Mouse (Mus musculus) midbrain, postnatal 0 days (tissue): ENCODE data around the gene Ugt1a6b. TPM values are rescaled to one million over a fixed set of nuclear protein-coding genes. Genes with fewer than 3 reads are reported as not detected.

ENCODE experiments used
- ATAC-seq: fragments of 200-750 bp; cut with Nextera tagmentation; 2 replicates; pipeline ENCODE4 v1.8.0; 2017; ENCODE audit warnings: moderate number of reproducible peaks, mild to moderate bottlenecking, moderate TSS enrichment, moderate library complexity; ENCODE audit not compliant: low FRiP score
- DNase-seq: peaks from one replicate; pipeline ENCODE4 v3.0.0-alpha.2; 2015; ENCODE audit warnings: low spot score
- H3K27ac ChIP-seq: fragments of 300-500 bp; sonication (generic); 2 replicates; pipeline ENCODE4 v1.5.1; 2014; ENCODE audit warnings: low read depth, mild to moderate bottlenecking, low read length, mixed read lengths
- H3K27me3 ChIP-seq: fragments of 300-500 bp; sonication (generic); 2 replicates; pipeline ENCODE4 v1.6.1; 2014; ENCODE audit warnings: low read length, control low read depth, mixed read lengths; ENCODE audit not compliant: insufficient read depth
- H3K36me3 ChIP-seq: fragments of 300-500 bp; sonication (generic); 2 replicates; pipeline ENCODE4 v1.6.1; 2014; ENCODE audit warnings: low read length, control low read depth, mixed read lengths; ENCODE audit not compliant: insufficient read depth
- H3K4me1 ChIP-seq: fragments of 300-500 bp; sonication (generic); 2 replicates; pipeline ENCODE4 v1.6.1; 2014; ENCODE audit warnings: mild to moderate bottlenecking, control low read depth, antibody characterized with exemption, low read length, mixed read lengths; ENCODE audit not compliant: insufficient read depth
- H3K4me2 ChIP-seq: fragments of 300-500 bp; sonication (generic); 2 replicates; pipeline ENCODE4 v1.6.1; 2014; ENCODE audit warnings: low read depth, mild to moderate bottlenecking, low read length, mixed read lengths; ENCODE audit not compliant: poor library complexity, severe bottlenecking
- H3K4me3 ChIP-seq: fragments of 300-500 bp; sonication (generic); 2 replicates; pipeline ENCODE4 v1.5.1; 2014; ENCODE audit warnings: low read depth, mild to moderate bottlenecking, low read length, moderate library complexity
- H3K9ac ChIP-seq: fragments of 300-500 bp; sonication (generic); replicated peaks from 2 replicates; pipeline ENCODE4 v1.6.1; 2014; ENCODE audit warnings: mild to moderate bottlenecking, low read length, moderate library complexity, mixed read lengths; ENCODE audit not compliant: poor library complexity, severe bottlenecking
- H3K9me3 ChIP-seq: fragments of 300-500 bp; sonication (generic); 2 replicates; pipeline ENCODE4 v1.6.1; 2016; ENCODE audit warnings: low read length, control low read depth
- CTCF ChIP-seq: IDR thresholded peaks from 2 replicates; pipeline ENCODE4 v1.5.1; 2016; ENCODE audit warnings: antibody characterized with exemption, mild to moderate bottlenecking
- WGBS: fragments of 180-500 bp; shearing (Covaris S2); extraction: QIAGEN DNeasy Blood & Tissue Kit; methylation state at CpG from one replicate; pipeline ENCODE4 v1.1.7; 2014; 5-methylcytosine and 5-hydroxymethylcytosine counted together
- polyA plus RNA-seq: library from polyadenylated mRNA; unstranded; fragments of >200 nt; fragmentation: Nextera tagmentation; extraction: Ambion mirVana; gene quantifications from 2 replicates; pipeline ENCODE4 v1.2.1, GENCODE M21; 2015
- total RNA-seq: library from RNA; depleted of rRNA; stranded (reverse); fragments of >200 nt; gene quantifications from 2 replicates; pipeline ENCODE4 v1.2.3, GENCODE M21; 2014; rRNA removed

The Ugt1a6b gene
- total and polyA plus RNA-seq, 2 experiments from 2014 or later: 1.9 TPM; not detected in 1

DNA sequence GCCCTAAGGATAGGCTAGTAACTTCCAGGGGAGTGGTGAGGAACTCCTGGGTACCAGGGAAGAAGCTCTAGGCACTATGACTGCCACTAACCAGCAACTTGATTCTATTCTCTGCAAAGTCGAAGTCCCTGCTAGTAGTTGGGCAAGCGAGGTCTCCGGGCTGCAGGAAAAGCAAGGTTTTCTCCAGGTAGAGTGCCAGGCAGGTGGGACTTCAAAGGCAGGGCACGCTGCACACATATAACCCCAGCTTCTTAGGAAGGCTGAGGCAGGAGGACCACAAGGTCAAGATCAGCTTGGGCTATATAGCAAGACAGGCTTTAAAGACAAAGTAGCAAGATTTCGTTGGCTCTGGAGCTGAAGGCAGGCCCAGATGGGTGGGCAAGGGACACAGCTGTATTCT lies 160.7 kb downstream of the Ugt1a6b start:
- H3K36me3 ChIP-seq: peaks cover 97% of the 10 kb centered on the region
- H3K9ac ChIP-seq: no peak overlapping the region
- no peak overlapping the region for H3K27ac ChIP-seq
- no peak for TF ChIP-seq CTCF
- ATAC-seq (no peak), DNase-seq (no peak)
- no peaks in the 10 kb centered on the region for H3K4me1 ChIP-seq
- no peak overlapping the region for H3K4me3 ChIP-seq
- peaks cover 7% of the 10 kb centered on the region; the same call in 1 of the 2 replicates for H3K9me3 ChIP-seq
- 92% methylated on average over 5 of the region's 5 CpGs for WGBS
- no peaks in the 10 kb centered on the region for H3K27me3 ChIP-seq
- H3K4me2 ChIP-seq: no peak overlapping the region

DNA sequence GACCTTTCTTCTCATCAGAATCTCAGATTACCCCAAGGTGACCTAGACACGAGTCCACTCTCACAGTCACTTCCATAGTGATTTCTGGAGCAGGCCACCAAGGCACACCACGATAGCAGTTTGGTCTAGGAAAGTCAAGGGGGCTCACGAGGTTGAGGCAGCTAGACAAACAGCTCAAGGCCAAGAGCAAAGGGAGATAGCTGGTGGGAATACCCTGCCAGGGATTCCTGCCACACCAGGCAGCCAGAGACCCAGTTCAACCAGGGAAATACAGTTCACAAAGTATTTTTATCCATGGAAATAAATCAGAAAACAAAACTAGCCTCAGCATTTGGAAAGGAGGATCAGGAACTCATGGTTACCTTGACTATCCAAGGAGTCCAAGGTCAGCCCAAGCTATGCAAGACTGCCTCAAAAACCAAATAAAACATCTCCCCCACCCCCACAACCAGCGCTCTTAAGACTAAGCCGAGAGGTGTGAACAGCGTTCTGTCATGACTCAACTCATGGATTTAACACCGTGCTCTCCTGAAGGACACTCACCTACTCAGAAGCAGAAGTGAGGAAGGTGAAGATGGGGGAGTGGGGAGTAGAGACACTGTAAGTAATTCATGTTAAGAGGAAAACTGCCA lies 161.3 kb downstream of the Ugt1a6b start:
- H3K4me3 ChIP-seq: no peak overlapping the region
- peaks cover 100% of the 10 kb centered on the region for H3K36me3 ChIP-seq
- ATAC-seq (no peak), DNase-seq (no peak)
- no peak overlapping the region for H3K27ac ChIP-seq
- no peak for TF ChIP-seq CTCF
- WGBS: 92% methylated on average over 7 of the region's 7 CpGs
- H3K9me3 ChIP-seq: peaks cover 5% of the 10 kb centered on the region; the same call in 1 of the 2 replicates
- no peak overlapping the region for H3K4me2 ChIP-seq
- H3K4me1 ChIP-seq: no peaks in the 10 kb centered on the region
- H3K27me3 ChIP-seq: no peaks in the 10 kb centered on the region
- H3K9ac ChIP-seq: no peak overlapping the region

GRCm38 (mm10) chr1:88264869-88265240 lies 161.8 kb downstream of the Ugt1a6b start:
- no peak for ATAC-seq
- no peak for TF ChIP-seq CTCF
- H3K27ac ChIP-seq: no peak overlapping the region
- DNase-seq: no peak
- H3K4me2 ChIP-seq: no peak overlapping the region
- H3K4me3 ChIP-seq: no peak overlapping the region
- no peaks in the 10 kb centered on the region for H3K4me1 ChIP-seq
- H3K9ac ChIP-seq: no peak overlapping the region
- H3K9me3 ChIP-seq: peaks cover 4% of the 10 kb centered on the region; the same call in 1 of the 2 replicates
- 74% methylated on average over 4 of the region's 4 CpGs for WGBS
- peaks cover 100% of the 10 kb centered on the region for H3K36me3 ChIP-seq
- H3K27me3 ChIP-seq: no peaks in the 10 kb centered on the region

- DNase-seq (no peak), ATAC-seq (no peak)
- Histone ChIP-seq H3K27ac (no peak overlapping the region), H3K27me3 (no peaks in the 10 kb centered on the region), H3K9ac (no peak overlapping the region), H3K4me2 (no peak overlapping the region), H3K9me3 (no peaks in the 10 kb centered on the region), H3K4me1 (no peaks in the 10 kb centered on the region), H3K36me3 (peaks cover 90% of the 10 kb centered on the region), H3K4me3 (no peak overlapping the region)
- WGBS: 90% methylated on average over 13 of the region's 13 CpGs
- no peak for TF ChIP-seq CTCF
Observed at GRCm38 (mm10) chr1:88266123-88266522, 163.1 kb downstream of the Ugt1a6b start.

DNA sequence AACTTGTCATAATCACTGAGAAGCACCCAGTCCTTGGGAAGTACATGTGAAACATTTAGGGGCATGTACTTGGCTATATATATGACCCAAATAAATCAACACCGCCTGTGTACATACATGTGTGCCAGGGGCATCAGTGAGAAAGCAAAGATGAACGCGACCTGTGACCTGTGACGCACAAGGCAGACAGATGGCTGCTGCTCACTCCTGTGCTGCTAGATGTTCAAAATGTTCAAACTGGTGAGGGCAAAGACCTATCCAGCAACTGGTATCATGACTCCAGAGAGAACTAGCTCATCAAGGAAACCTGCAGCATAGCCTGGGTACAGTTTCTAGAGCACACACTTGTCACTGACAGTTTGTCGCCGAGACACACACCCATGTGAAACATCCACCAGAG lies 164.4 kb downstream of the Ugt1a6b start:
- Histone ChIP-seq H3K4me1 (no peaks in the 10 kb centered on the region), H3K9ac (no peak overlapping the region), H3K9me3 (no peaks in the 10 kb centered on the region), H3K36me3 (peaks cover 76% of the 10 kb centered on the region), H3K27me3 (no peaks in the 10 kb centered on the region), H3K27ac (no peak overlapping the region), H3K4me2 (no peak overlapping the region), H3K4me3 (no peak overlapping the region)
- ATAC-seq (no peak), DNase-seq (no peak)
- 95% methylated on average over 6 of the region's 6 CpGs for WGBS
- no peak for TF ChIP-seq CTCF

- 87% methylated on average over 6 of the region's 6 CpGs for WGBS
- DNase-seq (no peak), ATAC-seq (no peak)
- Histone ChIP-seq H3K9me3 (no peaks in the 10 kb centered on the region), H3K4me1 (no peaks in the 10 kb centered on the region), H3K27me3 (no peaks in the 10 kb centered on the region), H3K4me3 (no peak overlapping the region), H3K36me3 (peaks cover 73% of the 10 kb centered on the region), H3K4me2 (no peak overlapping the region), H3K9ac (no peak overlapping the region), H3K27ac (no peak overlapping the region)
- TF ChIP-seq CTCF: no peak
Observed at GRCm38 (mm10) chr1:88268070-88268469, 165.0 kb downstream of the Ugt1a6b start.

Other genes starting within 250 kb of the Ugt1a6b start
- 75.1 and 77.5 TPM in 2 replicates for gene Dgkd, start 250.0 kb upstream of the Ugt1a6b start, total RNA-seq
- 36.6 and 38.2 TPM in 2 replicates for gene Dgkd, start 250.0 kb upstream of the Ugt1a6b start, polyA plus RNA-seq
- gene Usp40, start 94.7 kb upstream of the Ugt1a6b start, total RNA-seq: 15.8 and 18.5 TPM in 2 replicates
- gene Usp40, start 94.7 kb upstream of the Ugt1a6b start, polyA plus RNA-seq: 8.4 and 9.8 TPM in 2 replicates
- gene Ugt1a10, start 47.9 kb upstream of the Ugt1a6b start, total RNA-seq: not detected in 2 replicates
- not detected in 2 replicates for gene Ugt1a10, start 47.9 kb upstream of the Ugt1a6b start, polyA plus RNA-seq
- not detected in 2 replicates for gene Ugt1a9, start 32.5 kb upstream of the Ugt1a6b start, total RNA-seq
- gene Ugt1a9, start 32.5 kb upstream of the Ugt1a6b start, polyA plus RNA-seq: not detected in 2 replicates
- gene Ugt1a8, start 15.4 kb upstream of the Ugt1a6b start, total RNA-seq: not detected in 2 replicates
- gene Ugt1a8, start 15.4 kb upstream of the Ugt1a6b start, polyA plus RNA-seq: not detected in 2 replicates
- 1.0 and 1.5 TPM in 2 replicates for gene Ugt1a7c, start 8.2 kb upstream of the Ugt1a6b start, total RNA-seq
- 1.6 and 2.7 TPM in 2 replicates for gene Ugt1a7c, start 8.2 kb upstream of the Ugt1a6b start, polyA plus RNA-seq
- gene Ugt1a6a, start 31.6 kb downstream of the Ugt1a6b start, total RNA-seq: 1.1 and 3.8 TPM in 2 replicates
- gene Ugt1a6a, start 31.6 kb downstream of the Ugt1a6b start, polyA plus RNA-seq: 1.7 and 2.3 TPM in 2 replicates
- not detected in 2 replicates for gene Ugt1a5, start 62.8 kb downstream of the Ugt1a6b start, total RNA-seq
- gene Ugt1a5, start 62.8 kb downstream of the Ugt1a6b start, polyA plus RNA-seq: not detected in 2 replicates
- not detected in 2 replicates for gene Ugt1a2, start 97.3 kb downstream of the Ugt1a6b start, total RNA-seq
- gene Ugt1a2, start 97.3 kb downstream of the Ugt1a6b start, polyA plus RNA-seq: not detected in 2 replicates
- 5.5 and 6.9 TPM in 2 replicates for gene Dnajb3, start 102.5 kb downstream of the Ugt1a6b start, total RNA-seq
- gene Dnajb3, start 102.5 kb downstream of the Ugt1a6b start, polyA plus RNA-seq: 11.8 and 12.5 TPM in 2 replicates
- not detected in 2 replicates for gene Ugt1a1, start 108.7 kb downstream of the Ugt1a6b start, total RNA-seq
- not detected in 2 replicates for gene Ugt1a1, start 108.7 kb downstream of the Ugt1a6b start, polyA plus RNA-seq
- gene Mroh2a, start 123.7 kb downstream of the Ugt1a6b start, total RNA-seq: not detected in 2 replicates
- 0.56 and 1.2 TPM in 2 replicates for gene Mroh2a, start 123.7 kb downstream of the Ugt1a6b start, polyA plus RNA-seq
- 88.0 and 96.8 TPM in 2 replicates for gene Hjurp, start 174.4 kb downstream of the Ugt1a6b start, total RNA-seq
- 42.3 and 45.9 TPM in 2 replicates for gene Hjurp, start 174.4 kb downstream of the Ugt1a6b start, polyA plus RNA-seq
- gene Trpm8, start 174.4 kb downstream of the Ugt1a6b start, total RNA-seq: 1.2 TPM in 2 replicates
- gene Trpm8, start 174.4 kb downstream of the Ugt1a6b start, polyA plus RNA-seq: 0.21 and 0.29 TPM in 2 replicates